Mouse (Mus musculus) cerebellum, postnatal 25 days (tissue): Measurements from ENCODE around the gene Tasp1.
"Not testable (repeated sequence)": the region's sequence is repeated elsewhere in the genome, so short reads cannot be mapped to it uniquely, and the experiment has no call there.

Experiments
- DNase-seq, 2 experiments: peaks; one replicate each; pipeline ENCODE4 v3.0.0; 2021; ENCODE audit warnings: mixed read lengths in 2 of 2

Tasp1 gene

GRCm38 (mm10) chr2:139878052-139878621 is 188.5 kb downstream of the Tasp1 start:
- no peak for DNase-seq

- DNase-seq: no peak
These were observed 190.7 kb downstream of the Tasp1 start for GRCm38 (mm10) chr2:139875876-139876275.

- DNase-seq: no peak
These were observed 192.4 kb downstream of the Tasp1 start for GRCm38 (mm10) chr2:139874173-139874572.

GRCm38 (mm10) chr2:139873762-139874161 is 192.8 kb downstream of the Tasp1 start:
- DNase-seq: no peak

- not testable (repeated sequence) for DNase-seq
These were observed 197.5 kb downstream of the Tasp1 start for GRCm38 (mm10) chr2:139869071-139869470.

GRCm38 (mm10) chr2:139863396-139863795 is 203.2 kb downstream of the Tasp1 start:
- not testable (repeated sequence) for DNase-seq

GRCm38 (mm10) chr2:139860133-139860494 is 206.5 kb downstream of the Tasp1 start:
- no peak for DNase-seq

GRCm38 (mm10) chr2:139859424-139860132 is 207.0 kb downstream of the Tasp1 start:
- DNase-seq: no peak

- no peak for DNase-seq
These were observed 217.0 kb downstream of the Tasp1 start for GRCm38 (mm10) chr2:139849621-139850020.

- DNase-seq: no peak
These were observed 225.2 kb downstream of the Tasp1 start for GRCm38 (mm10) chr2:139841359-139841758.

GRCm38 (mm10) chr2:139840941-139841340 is 225.7 kb downstream of the Tasp1 start:
- no peak for DNase-seq

GRCm38 (mm10) chr2:139821589-139822378 is 244.8 kb downstream of the Tasp1 start:
- no peak for DNase-seq

- DNase-seq: no peak
These were observed 249.3 kb downstream of the Tasp1 start for GRCm38 (mm10) chr2:139817275-139817674.

- DNase-seq: no peak
These were observed 258.7 kb downstream of the Tasp1 start for GRCm38 (mm10) chr2:139807887-139808286.

- DNase-seq: no peak
These were observed 262.6 kb downstream of the Tasp1 start for GRCm38 (mm10) chr2:139804041-139804440.

- DNase-seq: no peak
These were observed 274.1 kb downstream of the Tasp1 start for GRCm38 (mm10) chr2:139792345-139793120.

- DNase-seq: no peak
These were observed 277.9 kb downstream of the Tasp1 start for GRCm38 (mm10) chr2:139788658-139789057.

- no peak for DNase-seq
These were observed 281.7 kb downstream of the Tasp1 start for GRCm38 (mm10) chr2:139784946-139785345.

GRCm38 (mm10) chr2:139784465-139784864 is 282.1 kb downstream of the Tasp1 start:
- DNase-seq: no peak
